Mouse (Mus musculus): ENCODE measurements around the gene Aagab. TPM values are rescaled to one million over a fixed set of nuclear protein-coding genes. Genes with fewer than 3 reads are reported as not detected.

Aagab gene
- polyA plus RNA-seq, 1 experiment, result 46.5 TPM

GRCm38 (mm10) chr9:63617967-63618366, 15.5 kb downstream of the Aagab start:
- Histone ChIP-seq H3K27me3 (ENCODE audit: control insufficient read depth, insufficient read depth, low read length) (no peaks in the 10 kb centered on the region), H3K4me1 (replicated peaks; ENCODE audit: control insufficient read depth, insufficient read depth, low read length) (peaks cover 5% of the 10 kb centered on the region), H3K36me3 (ENCODE audit: control insufficient read depth, insufficient read depth, low read length) (peaks cover 51% of the 10 kb centered on the region), H3K4me3 (ENCODE audit: control insufficient read depth, insufficient read depth, low read length) (no peak overlapping the region), H3K27ac (ENCODE audit: control insufficient read depth, insufficient read depth, low read length) (no peak overlapping the region)
- TF ChIP-seq POLR2A (IDR thresholded peaks at IDR 0.05; ENCODE audit: control insufficient read depth, extremely low read depth, insufficient read depth, low read length, poor library complexity), result no peak
- no peak for TF ChIP-seq CTCF (IDR thresholded peaks at IDR 0.05; ENCODE audit: borderline replicate concordance, control insufficient read depth, extremely low read depth, insufficient read depth, low read length, poor library complexity)
- no peak for DNase-seq
- 62% methylated on average over 2 of the region's 2 CpGs for WGBS

GRCm38 (mm10) chr9:63623895-63624569, 21.6 kb downstream of the Aagab start:
- 96% methylated on average over 15 of the region's 15 CpGs for WGBS
- DNase-seq, result no peak
- Histone ChIP-seq H3K36me3 (ENCODE audit: control insufficient read depth, insufficient read depth, low read length) (peaks cover 44% of the 10 kb centered on the region), H3K4me1 (replicated peaks; ENCODE audit: control insufficient read depth, insufficient read depth, low read length) (no peaks in the 10 kb centered on the region), H3K4me3 (ENCODE audit: control insufficient read depth, insufficient read depth, low read length) (no peak overlapping the region), H3K27ac (ENCODE audit: control insufficient read depth, insufficient read depth, low read length) (no peak overlapping the region), H3K27me3 (ENCODE audit: control insufficient read depth, insufficient read depth, low read length) (no peaks in the 10 kb centered on the region)
- TF ChIP-seq POLR2A (IDR thresholded peaks at IDR 0.05; ENCODE audit: control insufficient read depth, extremely low read depth, insufficient read depth, low read length, poor library complexity) (no peak), CTCF (IDR thresholded peaks at IDR 0.05; ENCODE audit: borderline replicate concordance, control insufficient read depth, extremely low read depth, insufficient read depth, low read length, poor library complexity) (no peak)

DNA sequence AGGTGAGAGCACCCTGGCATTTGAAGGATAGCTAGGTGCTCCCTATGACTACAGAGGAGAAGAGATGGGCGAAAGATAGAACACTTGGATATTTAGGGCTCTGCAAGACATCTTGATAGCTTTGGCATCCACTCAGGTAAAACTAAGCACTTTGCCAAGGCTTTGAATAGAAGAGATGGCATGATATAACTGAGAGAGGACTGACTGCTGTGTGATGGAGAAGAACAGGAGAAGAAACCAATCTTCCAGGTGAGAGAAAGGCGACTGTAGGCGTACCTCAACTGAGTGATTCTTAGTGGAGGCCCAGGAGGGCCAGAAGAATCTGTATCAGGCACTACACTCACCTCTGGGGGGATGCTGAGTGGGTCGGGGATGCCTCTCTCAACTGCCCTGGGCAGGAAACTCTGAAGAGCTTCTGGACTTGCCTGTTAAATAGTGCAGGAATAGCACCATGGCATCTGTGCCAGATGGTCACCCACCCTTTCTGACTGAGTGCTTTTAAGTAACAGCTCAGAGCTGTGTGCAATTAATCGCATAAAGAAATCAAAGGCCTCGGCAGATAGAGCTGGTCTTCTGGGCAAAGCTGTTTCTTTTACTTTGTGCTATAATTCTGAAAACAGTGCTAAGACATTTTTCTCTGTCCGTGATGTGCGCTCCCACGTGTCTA, 22.8 kb downstream of the Aagab start:
- peaks cover 44% of the 10 kb centered on the region for H3K36me3 ChIP-seq (ENCODE audit: control insufficient read depth, insufficient read depth, low read length)
- TF ChIP-seq CTCF (IDR thresholded peaks at IDR 0.05; ENCODE audit: borderline replicate concordance, control insufficient read depth, extremely low read depth, insufficient read depth, low read length, poor library complexity), result no peak
- no peak for TF ChIP-seq POLR2A (IDR thresholded peaks at IDR 0.05; ENCODE audit: control insufficient read depth, extremely low read depth, insufficient read depth, low read length, poor library complexity)
- WGBS, result 96% methylated on average over 9 of the region's 9 CpGs

DNA sequence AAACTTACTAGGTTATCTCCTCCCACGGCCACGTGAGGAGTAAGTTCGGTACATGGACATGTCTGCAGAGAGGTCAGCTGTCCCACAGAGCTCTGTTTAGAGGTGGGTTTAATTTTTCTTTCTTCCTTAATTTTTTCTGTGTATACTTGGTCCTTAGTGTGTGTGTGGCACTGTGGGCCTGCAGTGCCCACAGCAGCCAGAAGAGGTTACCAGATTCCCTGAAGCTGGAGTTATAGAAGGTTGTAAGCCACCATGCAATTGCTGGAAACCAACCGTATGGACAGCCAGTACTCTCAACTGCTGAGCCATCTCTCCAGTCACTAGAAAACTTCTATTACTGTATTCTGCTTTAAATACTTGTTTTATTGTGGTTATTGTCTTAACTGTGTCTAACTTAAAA, 29.6 kb downstream of the Aagab start:
- TF ChIP-seq POLR2A (IDR thresholded peaks at IDR 0.05; ENCODE audit: control insufficient read depth, extremely low read depth, insufficient read depth, low read length, poor library complexity) (no peak), CTCF (IDR thresholded peaks at IDR 0.05; ENCODE audit: borderline replicate concordance, control insufficient read depth, extremely low read depth, insufficient read depth, low read length, poor library complexity) (no peak)
- H3K4me3 ChIP-seq (ENCODE audit: control insufficient read depth, insufficient read depth, low read length), result no peak overlapping the region
- no peak for DNase-seq
- peaks cover 46% of the 10 kb centered on the region for H3K36me3 ChIP-seq (ENCODE audit: control insufficient read depth, insufficient read depth, low read length)
- no peaks in the 10 kb centered on the region for H3K4me1 ChIP-seq (replicated peaks; ENCODE audit: control insufficient read depth, insufficient read depth, low read length)
- H3K27ac ChIP-seq (ENCODE audit: control insufficient read depth, insufficient read depth, low read length), result no peak overlapping the region
- no peaks in the 10 kb centered on the region for H3K27me3 ChIP-seq (ENCODE audit: control insufficient read depth, insufficient read depth, low read length)
- 97% methylated on average over 4 of the region's 4 CpGs for WGBS

More for the DNA sequence above, 22.8 kb downstream of the Aagab start:
- Histone ChIP-seq H3K4me3 (ENCODE audit: control insufficient read depth, insufficient read depth, low read length) (no peak overlapping the region), H3K27me3 (ENCODE audit: control insufficient read depth, insufficient read depth, low read length) (no peaks in the 10 kb centered on the region), H3K27ac (ENCODE audit: control insufficient read depth, insufficient read depth, low read length) (no peak overlapping the region), H3K4me1 (replicated peaks; ENCODE audit: control insufficient read depth, insufficient read depth, low read length) (no peaks in the 10 kb centered on the region)
- DNase-seq, result no peak

- no peaks in the 10 kb centered on the region for H3K4me1 ChIP-seq (replicated peaks; ENCODE audit: control insufficient read depth, insufficient read depth, low read length)
- no peak overlapping the region for H3K4me3 ChIP-seq (ENCODE audit: control insufficient read depth, insufficient read depth, low read length)
- DNase-seq, result no peak
- H3K36me3 ChIP-seq (ENCODE audit: control insufficient read depth, insufficient read depth, low read length), result peaks cover 43% of the 10 kb centered on the region
- H3K27me3 ChIP-seq (ENCODE audit: control insufficient read depth, insufficient read depth, low read length), result no peaks in the 10 kb centered on the region
- TF ChIP-seq POLR2A (IDR thresholded peaks at IDR 0.05; ENCODE audit: control insufficient read depth, extremely low read depth, insufficient read depth, low read length, poor library complexity) (no peak), CTCF (IDR thresholded peaks at IDR 0.05; ENCODE audit: borderline replicate concordance, control insufficient read depth, extremely low read depth, insufficient read depth, low read length, poor library complexity) (no peak)
- no peak overlapping the region for H3K27ac ChIP-seq (ENCODE audit: control insufficient read depth, insufficient read depth, low read length)
- 95% methylated on average over 11 of the region's 11 CpGs for WGBS
Observed at GRCm38 (mm10) chr9:63632924-63633323, 30.5 kb downstream of the Aagab start.

- TF ChIP-seq CTCF (IDR thresholded peaks at IDR 0.05; ENCODE audit: borderline replicate concordance, control insufficient read depth, extremely low read depth, insufficient read depth, low read length, poor library complexity) (no peak), POLR2A (IDR thresholded peaks at IDR 0.05; ENCODE audit: control insufficient read depth, extremely low read depth, insufficient read depth, low read length, poor library complexity) (no peak)
- Histone ChIP-seq H3K4me1 (replicated peaks; ENCODE audit: control insufficient read depth, insufficient read depth, low read length) (no peaks in the 10 kb centered on the region), H3K36me3 (ENCODE audit: control insufficient read depth, insufficient read depth, low read length) (peaks cover 43% of the 10 kb centered on the region), H3K27me3 (ENCODE audit: control insufficient read depth, insufficient read depth, low read length) (no peaks in the 10 kb centered on the region), H3K4me3 (ENCODE audit: control insufficient read depth, insufficient read depth, low read length) (no peak overlapping the region), H3K27ac (ENCODE audit: control insufficient read depth, insufficient read depth, low read length) (no peak overlapping the region)
- WGBS, result 93% methylated on average over 7 of the region's 7 CpGs
- DNase-seq, result no peak
Observed at GRCm38 (mm10) chr9:63633334-63633733, 30.9 kb downstream of the Aagab start.
